Mouse (Mus musculus) megakaryocyte, embryonic 14.5 days (primary cell): Measurements from ENCODE around the gene Slc46a1.

Experiments used
- FLI1 ChIP-seq: IDR thresholded peaks from 2 replicates; pipeline ENCODE4 v1.6.1; 2012; ENCODE audit warnings: low read length, inconsistent platforms, mixed read lengths
- GATA1 ChIP-seq: IDR thresholded peaks from 3 replicates; pipeline ENCODE4 v1.6.1; 2012; ENCODE audit warnings: mixed read lengths, low read length, inconsistent platforms, borderline replicate concordance

GRCm38 (mm10) chr11:78465568-78466180, at the start of gene Slc46a1:
- TF ChIP-seq GATA1 (no peak), FLI1 (no peak)
